Mouse (Mus musculus) C2C12 (cell line): Measurements from ENCODE around the gene Mmp15.

ENCODE experiments used
- CEBPB ChIP-seq: IDR thresholded peaks from one replicate; pipeline ENCODE4 v1.6.1; 2011; ENCODE audit warnings: low read depth, mild to moderate bottlenecking, control low read depth, moderate library complexity
- CTCF ChIP-seq: IDR thresholded peaks from one replicate; pipeline ENCODE4 v1.5.1; 2011; ENCODE audit not compliant: control insufficient read depth, insufficient read depth, insufficient read length
- FOSL1 ChIP-seq: IDR thresholded peaks from one replicate; pipeline ENCODE4 v1.8.0; 2011; ENCODE audit warnings: mild to moderate bottlenecking, low read length; ENCODE audit not compliant: poor library complexity, insufficient read depth, severe bottlenecking
- MAX ChIP-seq: IDR thresholded peaks from one replicate; pipeline ENCODE4 v1.6.1; 2011; ENCODE audit warnings: mild to moderate bottlenecking, control low read depth
- MYOD1 ChIP-seq: IDR thresholded peaks from one replicate; pipeline ENCODE4 v1.6.1; 2011; ENCODE audit warnings: low read depth; ENCODE audit not compliant: control insufficient read depth, insufficient read length
- MYOG ChIP-seq: IDR thresholded peaks from one replicate; pipeline ENCODE4 v1.6.1; 2011; ENCODE audit not compliant: control insufficient read depth, insufficient read length; ENCODE audit errors: extremely low read depth

- no peak for TF ChIP-seq CTCF
- TF ChIP-seq MAX = no peak
- TF ChIP-seq CEBPB = no peak
- TF ChIP-seq MYOD1 = no peak
- TF ChIP-seq MYOG = no peak
- TF ChIP-seq FOSL1 = no peak
These were observed 35.9 kb downstream of the Mmp15 start for GRCm38 (mm10) chr8:95387936-95388335.
